Mouse (Mus musculus) midbrain, embryonic 16.5 days (tissue): ENCODE results near the gene Sdr39u1. TPM values are rescaled to one million over a fixed set of nuclear protein-coding genes. Genes with fewer than 3 reads are reported as not detected.

Experiments
- ATAC-seq: fragments of 200-750 bp; cut with Nextera tagmentation; 2 replicates; pipeline ENCODE4 v1.8.0; 2017; ENCODE audit warnings: moderate TSS enrichment
- H3K27ac ChIP-seq: fragments of 300-500 bp; sonication (generic); 2 replicates; pipeline ENCODE4 v1.5.1; 2014; ENCODE audit warnings: mild to moderate bottlenecking, low read length, mixed read lengths
- H3K27me3 ChIP-seq: fragments of 300-500 bp; sonication (generic); 2 replicates; pipeline ENCODE4 v1.6.1; 2014; ENCODE audit warnings: low read depth, low read length, mixed read lengths; ENCODE audit not compliant: control insufficient read depth, insufficient read depth
- H3K36me3 ChIP-seq: fragments of 300-500 bp; sonication (generic); 2 replicates; pipeline ENCODE4 v1.6.1; 2014; ENCODE audit warnings: mild to moderate bottlenecking, low read length, moderate library complexity, mixed read lengths; ENCODE audit not compliant: control insufficient read depth, insufficient read depth
- H3K4me1 ChIP-seq: fragments of 300-500 bp; sonication (generic); 2 replicates; pipeline ENCODE4 v1.6.1; 2014; ENCODE audit warnings: mild to moderate bottlenecking, low read length, mixed read lengths; ENCODE audit not compliant: control insufficient read depth, insufficient read depth
- H3K4me2 ChIP-seq: fragments of 300-500 bp; sonication (generic); 2 replicates; pipeline ENCODE4 v1.6.1; 2014; ENCODE audit warnings: mild to moderate bottlenecking, low read length, mixed read lengths
- H3K4me3 ChIP-seq: fragments of 300-500 bp; sonication (generic); 2 replicates; pipeline ENCODE4 v1.5.1; 2014; ENCODE audit warnings: low read depth, mild to moderate bottlenecking, low read length, moderate library complexity, mixed read lengths
- H3K9ac ChIP-seq: fragments of 300-500 bp; sonication (generic); 2 replicates; pipeline ENCODE4 v1.6.1; 2014; ENCODE audit warnings: low read depth, low read length, mixed read lengths
- H3K9me3 ChIP-seq: fragments of 300-500 bp; sonication (generic); replicated peaks from 2 replicates; pipeline ENCODE4 v1.6.1; 2014; ENCODE audit warnings: mild to moderate bottlenecking, low read length, mixed read lengths; ENCODE audit not compliant: control insufficient read depth, poor library complexity, severe bottlenecking
- WGBS: fragments of 180-500 bp; shearing (Covaris S2); extraction: QIAGEN DNeasy Blood & Tissue Kit; methylation state at CpG from one replicate; pipeline ENCODE4 v1.1.7; 2014; 5-methylcytosine and 5-hydroxymethylcytosine counted together
- polyA plus RNA-seq: library from polyadenylated mRNA; unstranded; fragments of >200 nt; fragmentation: Nextera tagmentation; extraction: Ambion mirVana; gene quantifications from 2 replicates; pipeline ENCODE4 v1.2.1, GENCODE M21; 2015

The Sdr39u1 gene
- polyA plus RNA-seq, 1 experiment from 2014 or later, result 180 TPM

- Histone ChIP-seq H3K4me2 (no peak overlapping the region), H3K27me3 (no peaks in the 10 kb centered on the region), H3K4me3 (no peak overlapping the region), H3K4me1 (0 out of 2 replicates have a peak, but pooled peaks cover 3% of the 10 kb centered on the region), H3K36me3 (no peaks in the 10 kb centered on the region), H3K27ac (no peak overlapping the region), H3K9me3 (no peaks in the 10 kb centered on the region), H3K9ac (no peak overlapping the region)
- ATAC-seq, result no peak
- WGBS, result 86% methylated on average over 7 of the region's 7 CpGs
Measured at GRCm38 (mm10) chr14:55922475-55923232, 22.6 kb upstream of the Sdr39u1 start.

GRCm38 (mm10) chr14:55918240-55919082 is 18.4 kb upstream of the Sdr39u1 start:
- ATAC-seq, result peak; percentile 91
- Histone ChIP-seq H3K4me2 (peak overlapping the region; percentile 45; the same call in 1 of the 2 replicates), H3K36me3 (no peaks in the 10 kb centered on the region), H3K4me1 (0 out of 2 replicates have a peak, but pooled peaks cover 3% of the 10 kb centered on the region), H3K27me3 (no peaks in the 10 kb centered on the region), H3K9me3 (no peaks in the 10 kb centered on the region), H3K27ac (peak overlapping the region; percentile 33; the same call in 1 of the 2 replicates), H3K9ac (peak overlapping the region; percentile 56), H3K4me3 (no peak overlapping the region)
- 40% methylated on average over 14 of the region's 14 CpGs for WGBS

- no peaks in the 10 kb centered on the region for H3K27me3 ChIP-seq
- 55% methylated on average over 4 of the region's 4 CpGs for WGBS
- H3K9me3 ChIP-seq, result no peaks in the 10 kb centered on the region
- no peak overlapping the region for H3K9ac ChIP-seq
- H3K4me1 ChIP-seq, result no peaks in the 10 kb centered on the region
- no peak overlapping the region for H3K27ac ChIP-seq
- H3K36me3 ChIP-seq, result no peaks in the 10 kb centered on the region
- no peak for ATAC-seq
- no peak overlapping the region for H3K4me3 ChIP-seq
- no peak overlapping the region for H3K4me2 ChIP-seq
Measured at GRCm38 (mm10) chr14:55913406-55913805, 13.3 kb upstream of the Sdr39u1 start.

GRCm38 (mm10) chr14:55905518-55905917 is 5.4 kb upstream of the Sdr39u1 start:
- Histone ChIP-seq H3K9me3 (no peaks in the 10 kb centered on the region), H3K9ac (no peak overlapping the region), H3K4me3 (no peak overlapping the region), H3K4me1 (peaks cover 7% of the 10 kb centered on the region), H3K27ac (no peak overlapping the region), H3K36me3 (no peaks in the 10 kb centered on the region), H3K27me3 (no peaks in the 10 kb centered on the region), H3K4me2 (no peak overlapping the region)
- WGBS, result 17% methylated on average over 1 of the region's 1 CpGs
- no peak for ATAC-seq

GRCm38 (mm10) chr14:55900414-55900755 is 292 bp upstream of the Sdr39u1 start:
- WGBS, result 7% methylated on average over 12 of the region's 12 CpGs
- H3K36me3 ChIP-seq, result peaks cover 22% of the 10 kb centered on the region
- peak overlapping the region; percentile 76 for H3K9ac ChIP-seq
- H3K27me3 ChIP-seq, result no peaks in the 10 kb centered on the region
- peaks cover 19% of the 10 kb centered on the region for H3K4me1 ChIP-seq
- H3K4me2 ChIP-seq, result peak overlapping the region; percentile 92
- ATAC-seq, result no peak; the same call in none of the 2 replicates
- H3K27ac ChIP-seq, result peak overlapping the region; percentile 75
- H3K4me3 ChIP-seq, result peak overlapping the region; percentile 66
- H3K9me3 ChIP-seq, result no peaks in the 10 kb centered on the region

- Histone ChIP-seq H3K4me2 (peak overlapping the region; percentile 92), H3K27ac (no peak overlapping the region), H3K4me3 (peak overlapping the region; percentile 66; the same call in 1 of the 2 replicates), H3K36me3 (peaks cover 29% of the 10 kb centered on the region), H3K27me3 (no peaks in the 10 kb centered on the region), H3K9me3 (no peaks in the 10 kb centered on the region), H3K4me1 (peaks cover 19% of the 10 kb centered on the region), H3K9ac (peak overlapping the region; percentile 91; the same call in 1 of the 2 replicates)
- WGBS, result 88% methylated on average over 7 of the region's 7 CpGs
- ATAC-seq, result no peak
Measured at GRCm38 (mm10) chr14:55898947-55899346, 1.1 kb downstream of the Sdr39u1 start.

GRCm38 (mm10) chr14:55897671-55898070 is 2.4 kb downstream of the Sdr39u1 start:
- no peaks in the 10 kb centered on the region for H3K27me3 ChIP-seq

GRCm38 (mm10) chr14:55886571-55887382 is 13.3 kb downstream of the Sdr39u1 start:
- Histone ChIP-seq H3K4me1 (peaks cover 15% of the 10 kb centered on the region), H3K4me3 (no peak overlapping the region), H3K27ac (no peak overlapping the region), H3K4me2 (no peak overlapping the region), H3K27me3 (no peaks in the 10 kb centered on the region), H3K9me3 (no peaks in the 10 kb centered on the region), H3K9ac (peak overlapping the region; percentile 20; the same call in 1 of the 2 replicates), H3K36me3 (peaks cover 8% of the 10 kb centered on the region; the same call in 1 of the 2 replicates)
- ATAC-seq, result no peak
- WGBS, result 86% methylated on average over 24 of the region's 24 CpGs

More at GRCm38 (mm10) chr14:55897671-55898070, 2.4 kb downstream of the Sdr39u1 start:
- no peak overlapping the region for H3K4me3 ChIP-seq
- no peak overlapping the region for H3K27ac ChIP-seq
- H3K36me3 ChIP-seq, result peaks cover 32% of the 10 kb centered on the region
- WGBS, result 94% methylated on average over 12 of the region's 12 CpGs
- H3K9ac ChIP-seq, result no peak overlapping the region
- H3K4me2 ChIP-seq, result no peak overlapping the region
- no peaks in the 10 kb centered on the region for H3K9me3 ChIP-seq
- H3K4me1 ChIP-seq, result peaks cover 19% of the 10 kb centered on the region
- ATAC-seq, result no peak
